Mouse (Mus musculus): Measurements from ENCODE around the gene Prickle4. TPM values are rescaled to one million over a fixed set of nuclear protein-coding genes. Genes with fewer than 3 reads are reported as not detected.
"Not testable (repeated sequence)": the region's sequence is repeated elsewhere in the genome, so short reads cannot be mapped to it uniquely, and the experiment has no call there.

Prickle4 gene
- polyA plus RNA-seq, 1 experiment, result 5.5 TPM

DNA sequence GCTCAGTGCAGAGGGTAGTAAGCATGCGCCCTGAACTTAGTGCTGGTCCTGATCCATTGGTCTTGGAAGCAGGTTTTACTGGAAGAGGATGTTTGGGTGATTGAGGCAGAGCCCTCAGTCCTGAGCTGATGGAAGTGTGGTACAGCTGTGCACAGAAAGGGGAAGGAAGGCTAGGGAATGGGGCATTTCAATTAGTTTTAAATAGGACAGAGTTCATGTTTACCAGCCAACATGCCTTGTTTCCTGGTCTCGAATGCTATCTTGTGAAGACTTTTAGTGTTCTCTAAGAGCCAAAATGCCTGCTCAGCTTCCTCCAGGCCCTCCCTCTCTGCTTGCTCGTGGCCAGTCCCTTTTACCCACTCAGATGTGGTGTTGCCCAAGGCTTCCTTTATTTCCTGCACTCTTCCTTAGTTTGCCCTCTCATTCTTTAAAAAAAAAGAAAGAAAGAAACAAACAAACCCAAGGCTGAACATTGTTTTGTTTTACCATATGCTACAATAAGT, 35.7 kb downstream of the Prickle4 start:
- no peak overlapping the region for H3K4me3 ChIP-seq (ENCODE audit: control insufficient read depth, insufficient read depth, low read length)
- DNase-seq, result no peak
- no peaks in the 10 kb centered on the region for H3K4me1 ChIP-seq (replicated peaks; ENCODE audit: control insufficient read depth, insufficient read depth, low read length)
- H3K36me3 ChIP-seq (ENCODE audit: control insufficient read depth, insufficient read depth, low read length), result no peaks in the 10 kb centered on the region
- 56% methylated on average over 3 of the region's 3 CpGs for WGBS
- TF ChIP-seq CTCF (IDR thresholded peaks at IDR 0.05; ENCODE audit: borderline replicate concordance, control insufficient read depth, extremely low read depth, insufficient read depth, low read length, poor library complexity) (no peak), POLR2A (IDR thresholded peaks at IDR 0.05; ENCODE audit: control insufficient read depth, extremely low read depth, insufficient read depth, low read length, poor library complexity) (no peak)
- H3K27me3 ChIP-seq (ENCODE audit: control insufficient read depth, insufficient read depth, low read length), result no peaks in the 10 kb centered on the region
- H3K27ac ChIP-seq (ENCODE audit: control insufficient read depth, insufficient read depth, low read length), result no peak overlapping the region

DNA sequence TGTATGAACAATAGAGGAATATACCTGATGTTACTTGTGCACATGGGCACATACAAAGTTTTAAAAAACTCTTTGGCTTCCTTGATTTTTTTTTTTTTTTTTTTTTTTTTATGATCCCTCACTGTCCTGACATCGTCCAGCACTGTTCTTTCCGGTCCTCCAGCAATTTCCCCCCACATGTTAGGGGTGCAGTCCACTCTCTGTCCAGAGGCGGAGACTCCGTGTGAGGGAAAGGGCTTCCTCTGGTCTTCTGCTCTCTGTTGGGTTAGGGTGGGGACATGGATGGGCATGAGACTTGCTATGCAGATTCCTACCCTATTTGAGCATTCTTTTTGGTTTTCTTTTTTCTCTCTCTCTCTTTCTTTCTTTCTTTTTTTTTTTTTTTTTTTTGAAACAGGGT, 36.6 kb downstream of the Prickle4 start:
- no peak overlapping the region for H3K27ac ChIP-seq (ENCODE audit: control insufficient read depth, insufficient read depth, low read length)
- 98% methylated on average over 4 of the region's 4 CpGs for WGBS

DNA sequence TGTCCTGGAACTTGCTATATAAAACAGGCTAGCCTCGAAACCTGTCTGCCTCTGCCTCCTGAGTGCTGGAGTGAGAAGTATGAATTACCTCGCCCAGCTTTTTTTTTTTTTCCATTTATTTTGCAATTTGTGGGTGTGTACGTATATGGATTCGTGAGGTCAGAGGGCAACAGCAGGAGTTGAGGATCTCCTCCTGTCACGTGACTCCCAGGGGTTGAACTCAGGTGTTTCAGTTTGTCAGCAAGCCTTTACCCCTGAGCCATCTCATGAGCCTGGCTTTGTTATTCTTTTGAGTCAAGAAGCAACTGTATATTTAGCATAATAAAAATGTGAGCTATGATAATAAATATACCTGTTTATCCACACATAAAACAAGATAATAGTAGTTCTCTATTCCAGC, 38.8 kb downstream of the Prickle4 start:
- H3K27me3 ChIP-seq (ENCODE audit: control insufficient read depth, insufficient read depth, low read length), result no peaks in the 10 kb centered on the region

More for the DNA sequence above, 36.6 kb downstream of the Prickle4 start:
- no peaks in the 10 kb centered on the region for H3K27me3 ChIP-seq (ENCODE audit: control insufficient read depth, insufficient read depth, low read length)
- H3K36me3 ChIP-seq (ENCODE audit: control insufficient read depth, insufficient read depth, low read length), result no peaks in the 10 kb centered on the region
- no peaks in the 10 kb centered on the region for H3K4me1 ChIP-seq (replicated peaks; ENCODE audit: control insufficient read depth, insufficient read depth, low read length)
- DNase-seq, result no peak
- H3K4me3 ChIP-seq (ENCODE audit: control insufficient read depth, insufficient read depth, low read length), result no peak overlapping the region
- no peak for TF ChIP-seq POLR2A (IDR thresholded peaks at IDR 0.05; ENCODE audit: control insufficient read depth, extremely low read depth, insufficient read depth, low read length, poor library complexity)
- no peak for TF ChIP-seq CTCF (IDR thresholded peaks at IDR 0.05; ENCODE audit: borderline replicate concordance, control insufficient read depth, extremely low read depth, insufficient read depth, low read length, poor library complexity)

DNA sequence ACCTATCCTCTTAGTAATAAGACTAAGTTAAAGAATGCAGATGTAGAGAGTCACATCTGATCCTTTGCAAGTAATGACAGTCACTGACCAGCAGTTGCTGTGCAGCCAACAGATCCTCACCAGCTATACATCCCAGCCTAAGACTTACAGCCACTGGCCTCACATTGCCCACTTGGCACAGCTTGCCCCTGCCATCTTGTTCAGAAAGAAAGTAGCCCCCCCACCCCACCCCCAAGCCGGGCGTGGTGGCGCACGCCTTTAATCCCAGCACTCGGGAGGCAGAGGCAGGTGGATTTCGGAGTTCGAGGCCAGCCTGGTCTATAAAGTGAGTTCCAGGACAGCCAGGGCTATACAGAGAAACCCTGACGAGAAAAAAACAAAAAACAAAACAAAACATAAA, 40.2 kb downstream of the Prickle4 start:
- not testable (repeated sequence) for DNase-seq; H3K27me3 ChIP-seq (ENCODE audit: control insufficient read depth, insufficient read depth, low read length); H3K36me3 ChIP-seq (ENCODE audit: control insufficient read depth, insufficient read depth, low read length); H3K4me1 ChIP-seq (replicated peaks; ENCODE audit: control insufficient read depth, insufficient read depth, low read length); H3K4me3 ChIP-seq (ENCODE audit: control insufficient read depth, insufficient read depth, low read length); H3K27ac ChIP-seq (ENCODE audit: control insufficient read depth, insufficient read depth, low read length)
- WGBS, result 96% methylated on average over 8 of the region's 8 CpGs

More for the DNA sequence above, 38.8 kb downstream of the Prickle4 start:
- H3K36me3 ChIP-seq (ENCODE audit: control insufficient read depth, insufficient read depth, low read length), result no peaks in the 10 kb centered on the region
- H3K4me3 ChIP-seq (ENCODE audit: control insufficient read depth, insufficient read depth, low read length), result no peak overlapping the region
- DNase-seq, result no peak
- WGBS, result 96% methylated on average over 5 of the region's 5 CpGs
- H3K27ac ChIP-seq (ENCODE audit: control insufficient read depth, insufficient read depth, low read length), result no peak overlapping the region
- no peaks in the 10 kb centered on the region for H3K4me1 ChIP-seq (replicated peaks; ENCODE audit: control insufficient read depth, insufficient read depth, low read length)
- no peak for TF ChIP-seq POLR2A (IDR thresholded peaks at IDR 0.05; ENCODE audit: control insufficient read depth, extremely low read depth, insufficient read depth, low read length, poor library complexity)
- TF ChIP-seq CTCF (IDR thresholded peaks at IDR 0.05; ENCODE audit: borderline replicate concordance, control insufficient read depth, extremely low read depth, insufficient read depth, low read length, poor library complexity), result no peak

DNA sequence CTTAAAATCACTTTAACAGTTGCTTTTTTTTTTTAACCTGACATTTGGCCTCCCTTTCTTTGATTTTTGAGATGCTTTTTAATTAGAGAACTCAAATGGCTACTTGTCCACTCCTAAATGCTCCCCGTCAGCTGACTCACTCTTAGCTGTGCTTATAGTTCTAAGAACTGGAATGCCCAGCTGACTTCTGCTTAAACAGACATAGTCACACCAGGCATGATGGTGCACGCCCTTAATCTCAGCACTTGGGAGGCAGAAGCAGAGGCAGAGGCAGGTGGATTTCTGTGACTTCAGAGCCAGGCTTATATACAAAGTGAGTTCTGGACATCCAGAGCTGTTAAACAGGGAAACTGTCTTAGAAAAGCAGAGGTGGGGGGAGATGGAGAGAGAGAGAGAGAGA, 42.6 kb downstream of the Prickle4 start:
- Histone ChIP-seq H3K27ac (ENCODE audit: control insufficient read depth, insufficient read depth, low read length) (no peak overlapping the region), H3K27me3 (ENCODE audit: control insufficient read depth, insufficient read depth, low read length) (no peaks in the 10 kb centered on the region), H3K36me3 (ENCODE audit: control insufficient read depth, insufficient read depth, low read length) (no peaks in the 10 kb centered on the region), H3K4me1 (replicated peaks; ENCODE audit: control insufficient read depth, insufficient read depth, low read length) (no peaks in the 10 kb centered on the region), H3K4me3 (ENCODE audit: control insufficient read depth, insufficient read depth, low read length) (no peak overlapping the region)
- DNase-seq, result no peak
- 91% methylated on average over 2 of the region's 2 CpGs for WGBS
- TF ChIP-seq POLR2A (IDR thresholded peaks at IDR 0.05; ENCODE audit: control insufficient read depth, extremely low read depth, insufficient read depth, low read length, poor library complexity) (no peak), CTCF (IDR thresholded peaks at IDR 0.05; ENCODE audit: borderline replicate concordance, control insufficient read depth, extremely low read depth, insufficient read depth, low read length, poor library complexity) (no peak)

DNA sequence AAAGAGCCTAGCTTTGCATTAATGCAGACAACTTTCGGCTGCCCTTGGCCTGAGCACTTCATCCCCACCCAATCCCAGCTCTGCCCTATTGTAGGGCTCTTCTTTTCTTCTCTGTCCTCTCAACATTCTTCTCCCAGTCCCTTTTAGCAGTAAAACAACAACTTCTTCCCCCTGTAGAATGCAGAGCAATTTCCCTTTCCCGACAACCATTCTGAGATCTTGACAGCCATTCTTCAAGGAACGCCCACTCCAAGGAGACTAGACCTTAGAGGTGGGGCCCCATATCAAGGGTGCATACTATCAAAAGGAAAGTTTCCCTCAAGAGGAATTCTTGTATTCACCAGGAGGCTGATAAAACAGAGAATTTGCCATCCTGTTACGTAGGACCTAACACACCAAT, 45.6 kb downstream of the Prickle4 start:
- Histone ChIP-seq H3K36me3 (ENCODE audit: control insufficient read depth, insufficient read depth, low read length) (no peaks in the 10 kb centered on the region), H3K4me1 (replicated peaks; ENCODE audit: control insufficient read depth, insufficient read depth, low read length) (no peaks in the 10 kb centered on the region), H3K27me3 (ENCODE audit: control insufficient read depth, insufficient read depth, low read length) (no peaks in the 10 kb centered on the region), H3K4me3 (ENCODE audit: control insufficient read depth, insufficient read depth, low read length) (no peak overlapping the region), H3K27ac (ENCODE audit: control insufficient read depth, insufficient read depth, low read length) (no peak overlapping the region)
- TF ChIP-seq POLR2A (IDR thresholded peaks at IDR 0.05; ENCODE audit: control insufficient read depth, extremely low read depth, insufficient read depth, low read length, poor library complexity) (no peak), CTCF (IDR thresholded peaks at IDR 0.05; ENCODE audit: borderline replicate concordance, control insufficient read depth, extremely low read depth, insufficient read depth, low read length, poor library complexity) (no peak)
- 93% methylated on average over 4 of the region's 4 CpGs for WGBS
- no peak for DNase-seq

DNA sequence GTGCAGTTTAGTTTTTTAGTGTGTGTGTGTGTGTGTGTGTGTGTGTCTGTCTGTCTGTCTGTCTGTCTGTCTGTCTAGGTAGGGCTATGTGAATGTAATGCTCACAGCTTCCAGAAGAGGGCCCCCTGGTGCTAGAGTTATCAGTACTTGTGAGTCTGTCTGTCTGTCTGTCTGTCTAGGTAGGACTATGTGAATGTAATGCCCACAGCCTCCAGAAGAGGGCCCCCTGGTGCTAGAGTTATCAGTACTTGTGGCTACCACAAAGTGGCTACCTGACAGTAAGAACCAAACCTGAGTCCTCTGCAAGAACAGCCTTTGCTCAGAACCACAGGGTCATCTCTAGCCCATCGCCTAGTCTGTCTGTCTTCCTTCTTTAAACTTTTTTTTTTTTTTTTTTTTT, 47.9 kb downstream of the Prickle4 start:
- no peaks in the 10 kb centered on the region for H3K4me1 ChIP-seq (replicated peaks; ENCODE audit: control insufficient read depth, insufficient read depth, low read length)
- no peaks in the 10 kb centered on the region for H3K36me3 ChIP-seq (ENCODE audit: control insufficient read depth, insufficient read depth, low read length)
- peak; percentile 56 for DNase-seq
- no peaks in the 10 kb centered on the region for H3K27me3 ChIP-seq (ENCODE audit: control insufficient read depth, insufficient read depth, low read length)
- no peak overlapping the region for H3K27ac ChIP-seq (ENCODE audit: control insufficient read depth, insufficient read depth, low read length)
- TF ChIP-seq CTCF (IDR thresholded peaks at IDR 0.05; ENCODE audit: borderline replicate concordance, control insufficient read depth, extremely low read depth, insufficient read depth, low read length, poor library complexity), result no peak
- TF ChIP-seq POLR2A (IDR thresholded peaks at IDR 0.05; ENCODE audit: control insufficient read depth, extremely low read depth, insufficient read depth, low read length, poor library complexity), result no peak
- no peak overlapping the region for H3K4me3 ChIP-seq (ENCODE audit: control insufficient read depth, insufficient read depth, low read length)
- WGBS, result 90% methylated on average over 1 of the region's 1 CpGs
